Mouse (Mus musculus) layer of hippocampus, adult 9-11 months (tissue): ENCODE measurements at regions not wholly inside any gene's neighbourhood (a gene's known extent, or its start where the extent isn't known, plus 50 kb on each side); places are given as distances from the start of the nearest gene placed in this dataset.
A peak's percentile ranks its signal among the peaks of the same experiment; 100 is the strongest.

Experiments used
- DNase-seq: peaks from one replicate; pipeline ENCODE4 v3.0.0; 2022

GRCm38 (mm10) chr6:100973366-100974090 is 140.1 kb downstream of the Ppp4r2 start:
- peak; percentile 12 for DNase-seq

- no peak for DNase-seq
These were observed 141.3 kb downstream of the Ppp4r2 start for GRCm38 (mm10) chr6:100974716-100975115.

GRCm38 (mm10) chr6:100975835-100976234 is 142.4 kb downstream of the Ppp4r2 start:
- peak; percentile 41 for DNase-seq

- no peak for DNase-seq
These were observed 143.8 kb downstream of the Ppp4r2 start for GRCm38 (mm10) chr6:100977201-100977691.

GRCm38 (mm10) chr6:100978113-100978512 is 144.7 kb downstream of the Ppp4r2 start:
- no peak for DNase-seq

GRCm38 (mm10) chr6:100978727-100979460 is 145.5 kb downstream of the Ppp4r2 start:
- DNase-seq = no peak

GRCm38 (mm10) chr6:100980156-100980555 is 146.7 kb downstream of the Ppp4r2 start:
- DNase-seq = no peak

GRCm38 (mm10) chr6:100984861-100985260 is 151.4 kb downstream of the Ppp4r2 start:
- DNase-seq = no peak

GRCm38 (mm10) chr6:100985334-100985937 is 152.0 kb downstream of the Ppp4r2 start:
- no peak for DNase-seq

- no peak for DNase-seq
These were observed 155.1 kb downstream of the Ppp4r2 start for GRCm38 (mm10) chr6:100988521-100988920.

- no peak for DNase-seq
These were observed 160.0 kb downstream of the Ppp4r2 start for GRCm38 (mm10) chr6:100993421-100993820.

GRCm38 (mm10) chr6:100995874-100996560 is 162.6 kb downstream of the Ppp4r2 start:
- no peak for DNase-seq

GRCm38 (mm10) chr6:100998285-100998684 is 164.9 kb downstream of the Ppp4r2 start:
- DNase-seq = no peak

GRCm38 (mm10) chr6:101003901-101004300 is 170.5 kb downstream of the Ppp4r2 start:
- no peak for DNase-seq

GRCm38 (mm10) chr6:101021650-101022049 is 188.2 kb downstream of the Ppp4r2 start:
- no peak for DNase-seq

GRCm38 (mm10) chr6:101025816-101026215 is 192.4 kb downstream of the Ppp4r2 start:
- DNase-seq = no peak

- DNase-seq = no peak
These were observed 194.0 kb downstream of the Ppp4r2 start for GRCm38 (mm10) chr6:101027462-101027861.

- DNase-seq = no peak
These were observed 196.0 kb downstream of the Ppp4r2 start for GRCm38 (mm10) chr6:101029436-101029835.

GRCm38 (mm10) chr6:101030451-101031125 is 197.2 kb downstream of the Ppp4r2 start:
- no peak for DNase-seq

GRCm38 (mm10) chr6:101046755-101047154 is 213.3 kb downstream of the Ppp4r2 start:
- no peak for DNase-seq

GRCm38 (mm10) chr6:101047195-101047594 is 213.8 kb downstream of the Ppp4r2 start:
- DNase-seq = no peak

GRCm38 (mm10) chr6:101048431-101048830 is 215.0 kb downstream of the Ppp4r2 start:
- DNase-seq = no peak
